Mouse (Mus musculus): ENCODE data around the gene Cdkn1c. TPM values are rescaled to one million over a fixed set of nuclear protein-coding genes. Genes with fewer than 3 reads are reported as not detected.
A peak's percentile ranks its signal among the peaks of the same experiment; 100 is the strongest.

Gene Cdkn1c
- polyA plus RNA-seq, 1 experiment: 2.2 TPM

DNA sequence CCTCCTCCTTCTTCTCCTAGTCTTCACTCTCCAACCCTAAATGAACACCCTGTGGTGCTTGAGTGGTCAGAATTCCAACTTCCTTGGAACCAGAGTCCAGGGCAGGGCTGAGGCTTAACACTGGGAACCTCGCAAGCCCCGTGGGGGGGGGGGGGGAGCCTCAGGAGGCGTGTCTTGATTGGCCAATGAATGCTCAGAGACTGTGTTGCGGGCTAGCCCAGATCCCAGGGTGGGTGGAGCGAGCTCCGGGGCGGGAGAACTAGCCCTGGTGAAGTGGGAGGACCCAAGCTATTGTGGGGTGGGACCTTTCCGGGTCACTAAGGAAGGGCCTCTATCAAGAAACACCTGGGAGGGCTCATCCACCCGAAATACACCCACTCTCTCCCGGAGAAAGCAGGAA lies 14.0 kb upstream of the Cdkn1c start:
- Histone ChIP-seq H3K4me1 (ENCODE audit: control insufficient read depth, insufficient read depth, insufficient read length) (no peaks in the 10 kb centered on the region; the same call in 1 of the 2 replicates), H3K4me3 (ENCODE audit: extremely low read depth, insufficient read depth, insufficient read length) (no peak overlapping the region), H3K36me3 (ENCODE audit: control insufficient read depth, insufficient read depth, low read length) (no peaks in the 10 kb centered on the region), H3K27me3 (ENCODE audit: control insufficient read depth, insufficient read depth, low read length) (no peaks in the 10 kb centered on the region), H3K27ac (ENCODE audit: insufficient read depth, low read length) (no peak overlapping the region)
- WGBS: 64% methylated on average over 10 of the region's 10 CpGs
- no peak for TF ChIP-seq CTCF (IDR thresholded peaks at IDR 0.05; ENCODE audit: extremely low read depth, insufficient read depth, insufficient read length, insufficient replicate concordance)
- no peak for TF ChIP-seq POLR2A (IDR thresholded peaks at IDR 0.05; ENCODE audit: low read depth, low read length)
- no peak for DNase-seq (ENCODE audit: low read depth in 1 of 2, low spot score in 2 of 2)

DNA sequence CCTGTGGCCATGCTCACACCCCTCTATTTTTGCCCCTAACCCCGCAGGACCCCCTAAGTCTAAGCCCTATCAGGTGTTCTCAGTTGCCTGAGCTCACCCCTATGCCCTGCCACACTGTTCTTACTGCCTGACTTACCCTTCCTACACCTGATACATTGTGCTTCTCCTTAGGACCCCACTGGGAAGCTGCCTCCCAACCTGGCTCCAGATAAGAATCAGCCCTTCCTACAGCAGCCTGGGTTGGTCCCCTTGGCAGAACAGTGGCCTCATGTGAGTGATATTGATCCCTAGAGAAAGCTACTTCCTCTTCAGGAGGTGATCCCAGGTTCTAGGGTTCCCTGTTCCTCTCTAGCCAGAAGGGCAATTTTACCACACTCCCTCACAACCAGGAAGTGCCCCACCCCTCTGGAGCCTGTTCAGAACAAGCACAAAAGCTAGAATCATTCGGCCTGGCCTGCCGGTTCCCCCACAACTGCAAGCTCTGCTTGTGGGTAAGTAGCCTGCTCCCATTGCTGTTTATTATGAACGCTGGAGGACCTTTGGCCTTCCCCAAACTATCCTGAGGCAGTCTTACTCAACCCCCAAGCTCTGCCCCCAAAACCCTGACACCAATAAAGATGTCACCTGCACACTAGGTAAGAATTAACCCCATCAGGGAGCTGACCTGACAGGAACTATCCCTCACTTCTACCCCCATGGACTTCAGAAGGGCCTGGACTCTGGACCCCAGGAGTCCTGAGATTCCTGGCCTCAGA lies 12.7 kb upstream of the Cdkn1c start, which contains the start of gene Slc22a18:
Gene Slc22a18 (plus strand): TSS at position 390 of the 755 bp plus-strand sequence.
- no peaks in the 10 kb centered on the region for H3K27me3 ChIP-seq (ENCODE audit: control insufficient read depth, insufficient read depth, low read length)
- no peak for DNase-seq (ENCODE audit: low read depth in 1 of 2, low spot score in 2 of 2)
- no peaks in the 10 kb centered on the region for H3K36me3 ChIP-seq (ENCODE audit: control insufficient read depth, insufficient read depth, low read length)
- TF ChIP-seq CTCF (IDR thresholded peaks at IDR 0.05; ENCODE audit: extremely low read depth, insufficient read depth, insufficient read length, insufficient replicate concordance) (no peak), POLR2A (IDR thresholded peaks at IDR 0.05; ENCODE audit: low read depth, low read length) (no peak)
- 11% methylated on average over 4 of the region's 4 CpGs for WGBS
- H3K4me1 ChIP-seq (ENCODE audit: control insufficient read depth, insufficient read depth, insufficient read length): no peaks in the 10 kb centered on the region; the same call in 1 of the 2 replicates
- no peak within 1 kb of the TSS for H3K27ac ChIP-seq (ENCODE audit: insufficient read depth, low read length)
- H3K4me3 ChIP-seq (ENCODE audit: extremely low read depth, insufficient read depth, insufficient read length): no peak within 1 kb of the TSS

GRCm38 (mm10) chr7:143469946-143470345 lies 9.1 kb upstream of the Cdkn1c start:
- WGBS: 15% methylated on average over 8 of the region's 8 CpGs
- no peaks in the 10 kb centered on the region for H3K36me3 ChIP-seq (ENCODE audit: control insufficient read depth, insufficient read depth, low read length)
- peak in 1 of 2 experiments; percentile 40 for DNase-seq (ENCODE audit: low read depth in 1 of 2, low spot score in 2 of 2)

DNA sequence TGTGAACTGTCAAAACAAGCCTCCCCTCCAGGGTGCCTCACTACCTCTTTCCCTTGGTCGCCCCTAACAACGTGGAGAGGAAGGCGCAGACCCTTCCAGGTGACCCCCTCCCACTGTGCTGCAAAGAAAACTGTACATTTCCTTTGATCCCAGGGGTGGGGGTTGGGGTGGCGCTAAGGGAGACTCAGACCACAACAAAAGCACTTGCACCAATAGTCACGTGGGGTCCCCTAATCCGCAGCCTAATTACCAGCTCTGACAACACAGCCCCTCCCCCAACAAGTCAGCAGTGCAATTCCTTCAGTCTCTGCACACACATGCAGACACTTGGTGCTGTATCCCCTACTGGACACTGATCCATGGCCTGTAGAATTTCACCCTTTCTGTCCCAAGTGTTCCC lies 6.9 kb upstream of the Cdkn1c start:
- peaks cover 2% of the 10 kb centered on the region; the same call in 1 of the 2 replicates for H3K27me3 ChIP-seq (ENCODE audit: control insufficient read depth, insufficient read depth, low read length)
- DNase-seq (ENCODE audit: low read depth in 1 of 2, low spot score in 2 of 2): no peak
- 47% methylated on average over 6 of the region's 6 CpGs for WGBS
- H3K27ac ChIP-seq (ENCODE audit: insufficient read depth, low read length): no peak overlapping the region
- H3K4me1 ChIP-seq (ENCODE audit: control insufficient read depth, insufficient read depth, insufficient read length): no peaks in the 10 kb centered on the region
- TF ChIP-seq POLR2A (IDR thresholded peaks at IDR 0.05; ENCODE audit: low read depth, low read length) (no peak), CTCF (IDR thresholded peaks at IDR 0.05; ENCODE audit: extremely low read depth, insufficient read depth, insufficient read length, insufficient replicate concordance) (no peak)
- no peak overlapping the region for H3K4me3 ChIP-seq (ENCODE audit: extremely low read depth, insufficient read depth, insufficient read length)
- no peaks in the 10 kb centered on the region for H3K36me3 ChIP-seq (ENCODE audit: control insufficient read depth, insufficient read depth, low read length)

More at GRCm38 (mm10) chr7:143469946-143470345, 9.1 kb upstream of the Cdkn1c start:
- Histone ChIP-seq H3K4me1 (ENCODE audit: control insufficient read depth, insufficient read depth, insufficient read length) (no peaks in the 10 kb centered on the region; the same call in 1 of the 2 replicates), H3K27ac (ENCODE audit: insufficient read depth, low read length) (no peak overlapping the region), H3K4me3 (ENCODE audit: extremely low read depth, insufficient read depth, insufficient read length) (no peak overlapping the region), H3K27me3 (ENCODE audit: control insufficient read depth, insufficient read depth, low read length) (peaks cover under 1% of the 10 kb centered on the region; the same call in 1 of the 2 replicates)
- TF ChIP-seq POLR2A (IDR thresholded peaks at IDR 0.05; ENCODE audit: low read depth, low read length): no peak
- TF ChIP-seq CTCF (IDR thresholded peaks at IDR 0.05; ENCODE audit: extremely low read depth, insufficient read depth, insufficient read length, insufficient replicate concordance): peak; percentile 82

DNA sequence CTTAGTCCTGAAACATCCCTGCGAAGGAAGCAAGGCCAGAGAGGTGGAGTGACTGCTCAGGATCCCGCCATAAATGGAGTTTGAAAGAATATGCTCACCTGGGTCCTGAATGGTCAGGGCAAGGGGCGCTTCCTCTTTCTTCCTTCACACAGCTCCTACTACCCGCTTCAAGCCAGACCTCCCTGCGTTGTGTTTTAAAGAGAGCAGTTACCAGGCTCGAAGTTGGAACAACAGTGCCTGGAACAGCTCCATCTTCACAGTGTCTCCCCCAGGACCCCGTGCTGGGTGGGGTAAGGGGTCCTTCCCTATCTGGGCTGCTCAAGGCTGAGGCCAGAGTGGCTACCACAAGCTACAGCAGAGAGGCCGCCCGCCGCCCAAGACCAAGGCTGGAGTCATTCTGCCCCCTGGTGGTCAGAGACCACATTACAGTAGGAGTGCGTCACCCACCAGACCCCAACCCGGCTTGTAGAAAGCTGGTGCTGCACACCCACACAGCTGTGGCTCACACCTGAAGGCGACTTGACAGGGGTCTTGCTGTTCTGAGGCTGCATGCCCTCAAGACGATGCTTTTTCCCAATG lies 5.3 kb upstream of the Cdkn1c start:
- H3K27ac ChIP-seq (ENCODE audit: insufficient read depth, low read length): no peak overlapping the region
- peak; percentile 18 to 60 for DNase-seq (ENCODE audit: low read depth in 1 of 2, low spot score in 2 of 2)

DNA sequence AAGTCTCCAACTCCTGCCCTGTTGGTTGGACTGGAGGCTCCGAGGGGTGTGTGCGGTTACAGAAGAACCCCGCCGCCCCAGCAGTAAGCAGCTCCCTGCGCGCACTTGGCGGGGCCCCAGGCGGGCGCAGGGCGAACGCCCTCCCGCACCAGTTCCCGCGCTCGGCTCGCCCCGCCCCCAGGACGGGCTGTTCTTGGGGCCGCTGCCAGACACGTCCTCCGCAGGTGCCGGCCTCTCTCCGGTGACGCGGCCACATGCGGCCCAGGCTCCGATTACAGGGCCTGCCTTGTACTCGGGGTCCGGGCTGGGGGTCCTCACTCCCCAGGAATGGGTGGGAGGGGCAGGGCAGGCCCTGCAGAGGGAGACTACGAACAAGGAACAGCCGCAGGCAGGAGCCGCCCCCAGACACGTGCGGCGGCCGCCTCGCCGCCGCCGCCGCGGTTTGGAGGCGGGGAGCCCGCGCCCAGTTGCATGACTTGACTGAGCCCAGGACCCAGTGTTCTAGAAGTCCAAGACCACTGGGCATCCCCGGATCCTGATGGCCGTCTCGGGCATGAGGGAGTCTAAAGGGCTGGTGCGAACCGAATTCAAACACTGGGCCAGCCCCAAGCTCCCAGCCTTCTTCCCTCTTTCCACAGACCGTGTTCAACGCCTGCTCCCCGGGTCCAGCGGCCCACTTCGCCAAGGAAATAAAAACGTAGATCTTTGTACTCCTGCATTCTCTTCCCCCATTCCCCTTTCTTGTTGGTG lies 4.1 kb upstream of the Cdkn1c start:
- no peak for DNase-seq (ENCODE audit: low read depth in 1 of 2, low spot score in 2 of 2)
- H3K36me3 ChIP-seq (ENCODE audit: control insufficient read depth, insufficient read depth, low read length): no peaks in the 10 kb centered on the region
- no peak for TF ChIP-seq POLR2A (IDR thresholded peaks at IDR 0.05; ENCODE audit: low read depth, low read length)
- TF ChIP-seq CTCF (IDR thresholded peaks at IDR 0.05; ENCODE audit: extremely low read depth, insufficient read depth, insufficient read length, insufficient replicate concordance): no peak
- no peak overlapping the region for H3K27ac ChIP-seq (ENCODE audit: insufficient read depth, low read length)
- 29% methylated on average over 56 of the region's 56 CpGs for WGBS
- peaks cover 9% of the 10 kb centered on the region for H3K27me3 ChIP-seq (ENCODE audit: control insufficient read depth, insufficient read depth, low read length)
- H3K4me1 ChIP-seq (ENCODE audit: control insufficient read depth, insufficient read depth, insufficient read length): peaks cover 8% of the 10 kb centered on the region; the same call in 1 of the 2 replicates
- H3K4me3 ChIP-seq (ENCODE audit: extremely low read depth, insufficient read depth, insufficient read length): no peak overlapping the region

More for the DNA sequence above, 5.3 kb upstream of the Cdkn1c start:
- WGBS: 15% methylated on average over 14 of the region's 14 CpGs
- TF ChIP-seq CTCF (IDR thresholded peaks at IDR 0.05; ENCODE audit: extremely low read depth, insufficient read depth, insufficient read length, insufficient replicate concordance) (peak; percentile 78), POLR2A (IDR thresholded peaks at IDR 0.05; ENCODE audit: low read depth, low read length) (no peak)
- Histone ChIP-seq H3K36me3 (ENCODE audit: control insufficient read depth, insufficient read depth, low read length) (no peaks in the 10 kb centered on the region), H3K4me1 (ENCODE audit: control insufficient read depth, insufficient read depth, insufficient read length) (no peaks in the 10 kb centered on the region; the same call in 1 of the 2 replicates), H3K27me3 (ENCODE audit: control insufficient read depth, insufficient read depth, low read length) (peaks cover 4% of the 10 kb centered on the region; the same call in 1 of the 2 replicates), H3K4me3 (ENCODE audit: extremely low read depth, insufficient read depth, insufficient read length) (no peak overlapping the region)
